In genomic region chr10:53379709-53380106, GRCm38 (mm10) we compare ENCODE assay signal across 8 mouse cellular contexts. TPM values are rescaled to one million over a fixed set of nuclear protein-coding genes. Genes with fewer than 3 reads are reported as not detected.
A peak's percentile ranks its signal among the peaks of the same experiment; 100 is the strongest.
DNase-seq lines count a peak whose midpoint lies in the region; ATAC-seq and TF ChIP-seq lines count a peak whose summit lies in the region.

Gene Cep85l (minus strand): TSS chr10:53379947.

- peak; percentile 91 to 96 for DNase-seq in adrenal gland, adult (ENCODE audit: inconsistent age in 2 of 2, low spot score in 1 of 2)
- peak; percentile 86 to 87 for DNase-seq in gastrocnemius, adult 8-10 months (ENCODE audit: low spot score in 2 of 2)
- DNase-seq in induced T-regulatory cell, adult 2 months (ENCODE audit: low read depth), result peak; percentile 92
- peak; percentile 65 to 82 for DNase-seq in left cerebral cortex, adult 8-10 months (ENCODE audit: low spot score in 2 of 2)
- peak; percentile 90 for DNase-seq in right cerebral cortex, adult 18-20 months
- DNase-seq in urinary bladder, postnatal 25 days (ENCODE audit: low spot score), result peak; percentile 80

- H3K27ac ChIP-seq in cortical plate, adult 2 months (ENCODE audit: insufficient read depth, low read length), result peak within 1 kb of the TSS; percentile 94

- peak; percentile 91 for ATAC-seq in megakaryocyte, adult 5-6 weeks (ENCODE audit: poor library complexity, severe bottlenecking)

- peaks cover 5% of the 10 kb centered on the region for H3K4me1 ChIP-seq in cortical plate, adult 2 months (ENCODE audit: control insufficient read depth, insufficient read depth, low read length)

- TF ChIP-seq CTCF in cortical plate, adult 2 months (IDR thresholded peaks at IDR 0.05; ENCODE audit: extremely low read depth, insufficient read depth, low read length), result no peak

- peak within 1 kb of the TSS; percentile 100 for H3K4me3 ChIP-seq in cortical plate, adult 2 months (ENCODE audit: insufficient read depth, low read length)

- peak; percentile 47; the same call in 1 of the 2 replicates for TF ChIP-seq POLR2A in cortical plate, adult 2 months (IDR thresholded peaks at IDR 0.05; ENCODE audit: extremely low read depth, insufficient read depth, low read length)

RNA-seq across cellular contexts. Expression of gene Cep85l, which starts in this region (rescaled TPM):
- 7.8 and 8.0 TPM in 2 replicates for polyA plus RNA-seq in cortical plate, adult 2 months (2012; rRNA removed)
- 10 to 100 TPM; 28.5 to 98.7 (median 37.1) TPM for total RNA-seq in gastrocnemius, adult 8-10 months (2022)
- 10 to 100 TPM; 18.3 to 23.7 (median 20.7) TPM for total RNA-seq in left cerebral cortex, adult 8-10 months (2022)
- 24.1 and 24.6 TPM in 2 replicates for total RNA-seq in megakaryocyte, adult 5-6 weeks (2015)
- 32.9 and 33.4 TPM in 2 replicates for total RNA-seq in megakaryocyte, adult 5-6 weeks (2017)

Comparison
In these comparisons a context has a peak if more than half of its experiments do, and no peak if none do; other contexts are left out.
1. Peak in every context shown above with its lines: DNase-seq, ATAC-seq, H3K4me3 ChIP-seq and H3K27ac ChIP-seq.